Mouse (Mus musculus) C2C12 (cell line): ENCODE measurements around the gene Ntsr1.

ENCODE experiments used
- CTCF ChIP-seq: IDR thresholded peaks from one replicate; pipeline ENCODE4 v1.5.1; 2011; ENCODE audit not compliant: control insufficient read depth, insufficient read depth, insufficient read length
- MYOG ChIP-seq: IDR thresholded peaks from one replicate; pipeline ENCODE4 v1.6.1; 2011; ENCODE audit not compliant: control insufficient read depth, insufficient read length; ENCODE audit errors: extremely low read depth

- TF ChIP-seq CTCF (no peak), MYOG (no peak)
These were observed at the start of gene Ntsr1 for GRCm38 (mm10) chr2:180499741-180500140.
